In genomic region chr19:53165305-53166240, GRCm38 (mm10) we compare ENCODE assay signal across 9 mouse cellular contexts. TPM values are rescaled to one million over a fixed set of nuclear protein-coding genes. Genes with fewer than 3 reads are reported as not detected.
DNase-seq lines count a peak whose midpoint lies in the region; ATAC-seq and TF ChIP-seq lines count a peak whose summit lies in the region.
"Had no signal": no experiment of that assay in that cellular context is flagged by ENCODE, and none has a peak within 500 bp of the region (broad histone marks: within the 10 kb centered on the region; RNA-seq: fewer than 3 reads in every experiment).

No protein-coding gene starts in this region.

- no peak for TF ChIP-seq POLR2A in cortical plate, adult 2 months (IDR thresholded peaks at IDR 0.05; ENCODE audit: extremely low read depth, insufficient read depth, low read length)

- H3K4me2 ChIP-seq in forebrain, embryonic 15.5 days (replicated peaks): no peak overlapping the region

- no peaks in the 10 kb centered on the region for H3K9me3 ChIP-seq in forebrain, embryonic 15.5 days
- H3K9me3 ChIP-seq in forebrain, embryonic 10.5 days: no peaks in the 10 kb centered on the region

- no peak for DNase-seq in forebrain, embryonic 10.5 days (ENCODE audit: extremely low spot score, low spot score)
- peak; percentile 55 for DNase-seq in left cerebral cortex, adult 11 months (ENCODE audit: low spot score)
- DNase-seq in left cerebral cortex, adult 8-10 months (ENCODE audit: low spot score in 2 of 2): no peak
- DNase-seq in adipocyte (ENCODE audit: low spot score): peak; percentile 85
- DNase-seq in B cell, adult 2 months: no peak
- no peak for DNase-seq in adrenal gland, postnatal 4 days (ENCODE audit: low spot score in 2 of 2)
- DNase-seq: heart, postnatal 14 days had no signal

- H3K4me1 ChIP-seq in forebrain, embryonic 15.5 days: peaks cover 22% of the 10 kb centered on the region
- peaks cover 12% of the 10 kb centered on the region for H3K4me1 ChIP-seq in forebrain, embryonic 10.5 days
- H3K4me1 ChIP-seq in cortical plate, adult 2 months (ENCODE audit: control insufficient read depth, insufficient read depth, low read length): peaks cover 20% of the 10 kb centered on the region

- H3K9ac ChIP-seq in forebrain, embryonic 15.5 days (replicated peaks): no peak overlapping the region

- H3K27me3 ChIP-seq in forebrain, embryonic 15.5 days: no peaks in the 10 kb centered on the region
- H3K27me3 ChIP-seq in forebrain, embryonic 10.5 days (ENCODE audit: poor library complexity, severe bottlenecking): no peaks in the 10 kb centered on the region

- no peaks in the 10 kb centered on the region for H3K36me3 ChIP-seq in forebrain, embryonic 15.5 days
- 0 out of 2 replicates have a peak, but pooled peaks cover 4% of the 10 kb centered on the region for H3K36me3 ChIP-seq in forebrain, embryonic 10.5 days (replicated peaks)

- no peak for TF ChIP-seq CTCF in cortical plate, adult 2 months (IDR thresholded peaks at IDR 0.05; ENCODE audit: extremely low read depth, insufficient read depth, low read length)

- peak; percentile 89 for ATAC-seq in forebrain, embryonic 15.5 days (replicated peaks)

- 15% methylated on average over 4 of the region's 4 CpGs for WGBS in forebrain, embryonic 15.5 days
- 55% methylated on average over 4 of the region's 4 CpGs for WGBS in forebrain, embryonic 10.5 days

- peak overlapping the region; percentile 49 for H3K27ac ChIP-seq in forebrain, embryonic 15.5 days (replicated peaks)
- H3K27ac ChIP-seq in forebrain, embryonic 10.5 days: no peak overlapping the region
- peak overlapping the region; percentile 45; the same call in 1 of the 2 replicates for H3K27ac ChIP-seq in cortical plate, adult 2 months (ENCODE audit: insufficient read depth, low read length)

- H3K4me3 ChIP-seq in forebrain, embryonic 15.5 days: no peak overlapping the region
- no peak overlapping the region for H3K4me3 ChIP-seq in forebrain, embryonic 10.5 days
- H3K4me3 ChIP-seq in cortical plate, adult 2 months (ENCODE audit: insufficient read depth, low read length): no peak overlapping the region

RNA-seq across cellular contexts. Expression of gene Add3, which starts 25.3 kb away (rescaled TPM):
- polyA plus RNA-seq in forebrain, embryonic 15.5 days (2015; fragmentation: Nextera tagmentation; extraction: Ambion mirVana): 29.9 and 31.5 TPM in 2 replicates
- polyA plus RNA-seq in forebrain, embryonic 10.5 days (2016; fragmentation: Nextera tagmentation; extraction: Ambion mirVana): 55.4 and 59.3 TPM in 2 replicates
- total RNA-seq in left cerebral cortex, adult 8-10 months (2022): 100 to 1,000 TPM; 101 to 107 (median 105) TPM
- 75.3 and 76.7 TPM in 2 replicates for polyA plus RNA-seq in cortical plate, adult 2 months (2012; rRNA removed)
- 10 to 100 TPM; 81.7 to 87.2 TPM for total RNA-seq in adrenal gland, postnatal 4 days (2021)

Comparison
In these comparisons a context has a peak if more than half of its experiments do, and no peak if none do; other contexts are left out.
1. DNase-seq: peak in left cerebral cortex, adult 11 months (single experiment) and adipocyte (single experiment); none in forebrain, embryonic 10.5 days (single experiment), left cerebral cortex, adult 8-10 months (0 of 2), B cell, adult 2 months (0 of 2) and adrenal gland, postnatal 4 days (0 of 2).